Mouse (Mus musculus) forebrain, embryonic 16.5 days (tissue): ENCODE data around the gene Metap1d. TPM values are rescaled to one million over a fixed set of nuclear protein-coding genes. Genes with fewer than 3 reads are reported as not detected.

Experiments used
- ATAC-seq: fragments of 200-750 bp; cut with Nextera tagmentation; 2 replicates; pipeline ENCODE4 v1.8.0; 2017; ENCODE audit warnings: mild to moderate bottlenecking, moderate library complexity
- H3K27ac ChIP-seq: fragments of 300-500 bp; sonication (generic); 2 replicates; pipeline ENCODE4 v1.5.1; 2014; ENCODE audit warnings: low read length, control low read depth
- H3K27me3 ChIP-seq: fragments of 300-500 bp; sonication (generic); replicated peaks from 2 replicates; pipeline ENCODE4 v1.6.1; 2014; ENCODE audit warnings: low read length; ENCODE audit not compliant: control insufficient read depth, insufficient read depth
- H3K36me3 ChIP-seq: fragments of 300-500 bp; sonication (generic); 2 replicates; pipeline ENCODE4 v1.6.1; 2014; ENCODE audit not compliant: control insufficient read depth, insufficient read depth
- H3K4me1 ChIP-seq: fragments of 300-500 bp; sonication (generic); replicated peaks from 2 replicates; pipeline ENCODE4 v1.6.1; 2014; ENCODE audit warnings: low read length; ENCODE audit not compliant: control insufficient read depth, insufficient read depth
- H3K4me2 ChIP-seq: fragments of 300-500 bp; sonication (generic); 2 replicates; pipeline ENCODE4 v1.6.1; 2014; ENCODE audit warnings: mild to moderate bottlenecking, low read length, control low read depth
- H3K4me3 ChIP-seq: fragments of 300-500 bp; sonication (generic); replicated peaks from 2 replicates; pipeline ENCODE4 v1.5.1; 2014; ENCODE audit warnings: mild to moderate bottlenecking, low read length, control low read depth
- H3K9ac ChIP-seq: fragments of 300-500 bp; sonication (generic); replicated peaks from 2 replicates; pipeline ENCODE4 v1.6.1; 2014; ENCODE audit warnings: low read depth, low read length, control low read depth
- H3K9me3 ChIP-seq: fragments of 300-500 bp; sonication (generic); 2 replicates; pipeline ENCODE4 v1.6.1; 2016; ENCODE audit warnings: low read length; ENCODE audit not compliant: control insufficient read depth
- WGBS: fragments of 180-500 bp; shearing (Covaris S2); extraction: QIAGEN DNeasy Blood & Tissue Kit; methylation state at CpG from one replicate; pipeline ENCODE4 v1.1.7; 2014; 5-methylcytosine and 5-hydroxymethylcytosine counted together
- polyA plus RNA-seq: library from polyadenylated mRNA; unstranded; fragments of >200 nt; fragmentation: Nextera tagmentation; extraction: Ambion mirVana; gene quantifications from 2 replicates; pipeline ENCODE4 v1.2.1, GENCODE M21; 2015

The Metap1d gene
- polyA plus RNA-seq, 1 experiment from 2014 or later = 42.0 TPM

GRCm38 (mm10) chr2:71534242-71535052 lies 81.4 kb downstream of the Metap1d start:
- 2% methylated on average over 20 of the region's 20 CpGs for WGBS
- H3K27me3 ChIP-seq = peaks cover 27% of the 10 kb centered on the region
- H3K27ac ChIP-seq = peak overlapping the region; percentile 82
- H3K36me3 ChIP-seq = no peaks in the 10 kb centered on the region
- H3K9ac ChIP-seq = peak overlapping the region; percentile 36
- peaks cover 11% of the 10 kb centered on the region; the same call in 1 of the 2 replicates for H3K4me1 ChIP-seq
- H3K9me3 ChIP-seq = no peaks in the 10 kb centered on the region
- H3K4me3 ChIP-seq = peak overlapping the region; percentile 55
- no peak for ATAC-seq
- peak overlapping the region; percentile 71 for H3K4me2 ChIP-seq

GRCm38 (mm10) chr2:71540611-71541417 lies 87.7 kb downstream of the Metap1d start:
- ATAC-seq = peak; percentile 22
- peak overlapping the region; percentile 57 for H3K4me3 ChIP-seq
- peak overlapping the region; percentile 93 for H3K27ac ChIP-seq
- peak overlapping the region; percentile 66 for H3K9ac ChIP-seq
- H3K4me2 ChIP-seq = peak overlapping the region; percentile 79
- peaks cover 24% of the 10 kb centered on the region for H3K4me1 ChIP-seq
- H3K36me3 ChIP-seq = no peaks in the 10 kb centered on the region
- WGBS = 1% methylated on average over 43 of the region's 48 CpGs
- peaks cover 23% of the 10 kb centered on the region for H3K27me3 ChIP-seq
- no peaks in the 10 kb centered on the region for H3K9me3 ChIP-seq

- Histone ChIP-seq H3K4me2 (peak overlapping the region; percentile 79), H3K4me1 (peaks cover 32% of the 10 kb centered on the region), H3K9ac (peak overlapping the region; percentile 66), H3K27ac (peak overlapping the region; percentile 93), H3K36me3 (no peaks in the 10 kb centered on the region), H3K27me3 (peaks cover 19% of the 10 kb centered on the region), H3K4me3 (peak overlapping the region; percentile 57), H3K9me3 (no peaks in the 10 kb centered on the region)
- 5% methylated on average over 37 of the region's 37 CpGs for WGBS
- peak; percentile 8; the same call in 1 of the 2 replicates for ATAC-seq
Observed at GRCm38 (mm10) chr2:71541418-71542226, 88.5 kb downstream of the Metap1d start.

- H3K9ac ChIP-seq = peak overlapping the region; percentile 66
- H3K9me3 ChIP-seq = no peaks in the 10 kb centered on the region
- H3K27me3 ChIP-seq = peaks cover 21% of the 10 kb centered on the region; the same call in 1 of the 2 replicates
- no peak for ATAC-seq
- H3K4me2 ChIP-seq = peak overlapping the region; percentile 79
- peak overlapping the region; percentile 93 for H3K27ac ChIP-seq
- WGBS = 7% methylated on average over 11 of the region's 11 CpGs
- peaks cover 38% of the 10 kb centered on the region for H3K4me1 ChIP-seq
- H3K36me3 ChIP-seq = no peaks in the 10 kb centered on the region
- H3K4me3 ChIP-seq = peak overlapping the region; percentile 57
Observed at GRCm38 (mm10) chr2:71542227-71542815, 89.2 kb downstream of the Metap1d start.

GRCm38 (mm10) chr2:71542816-71543301 lies 89.8 kb downstream of the Metap1d start:
- peak overlapping the region; percentile 93 for H3K27ac ChIP-seq
- H3K4me2 ChIP-seq = peak overlapping the region; percentile 79
- ATAC-seq = peak; percentile 2; the same call in 1 of the 2 replicates
- H3K9me3 ChIP-seq = no peaks in the 10 kb centered on the region
- peaks cover 21% of the 10 kb centered on the region; the same call in 1 of the 2 replicates for H3K27me3 ChIP-seq
- WGBS = 1% methylated on average over 29 of the region's 30 CpGs
- peak overlapping the region; percentile 57 for H3K4me3 ChIP-seq
- no peaks in the 10 kb centered on the region for H3K36me3 ChIP-seq
- peaks cover 38% of the 10 kb centered on the region for H3K4me1 ChIP-seq
- peak overlapping the region; percentile 66 for H3K9ac ChIP-seq

GRCm38 (mm10) chr2:71543531-71543930 lies 90.5 kb downstream of the Metap1d start:
- peak overlapping the region; percentile 93 for H3K27ac ChIP-seq
- H3K4me3 ChIP-seq = peak overlapping the region; percentile 57
- H3K27me3 ChIP-seq = peaks cover 20% of the 10 kb centered on the region; the same call in 1 of the 2 replicates
- peaks cover 41% of the 10 kb centered on the region for H3K4me1 ChIP-seq
- H3K9me3 ChIP-seq = no peaks in the 10 kb centered on the region
- 7% methylated on average over 9 of the region's 9 CpGs for WGBS
- H3K9ac ChIP-seq = peak overlapping the region; percentile 74
- no peaks in the 10 kb centered on the region for H3K36me3 ChIP-seq
- peak overlapping the region; percentile 79 for H3K4me2 ChIP-seq
- ATAC-seq = no peak

GRCm38 (mm10) chr2:71543948-71544347 lies 90.9 kb downstream of the Metap1d start:
- Histone ChIP-seq H3K36me3 (no peaks in the 10 kb centered on the region), H3K9me3 (no peaks in the 10 kb centered on the region), H3K9ac (peak overlapping the region; percentile 74), H3K27me3 (peaks cover 17% of the 10 kb centered on the region; the same call in 1 of the 2 replicates), H3K4me3 (peak overlapping the region; percentile 57), H3K4me2 (peak overlapping the region; percentile 79), H3K27ac (peak overlapping the region; percentile 92), H3K4me1 (peaks cover 40% of the 10 kb centered on the region)
- no peak for ATAC-seq
- WGBS = 3% methylated on average over 20 of the region's 20 CpGs
